Mouse (Mus musculus) telencephalon, adult 2 months (tissue): ENCODE measurements around the gene Asb16.

ENCODE experiments used
- DNase-seq: peaks from one replicate; pipeline ENCODE4 v3.0.0-alpha.2; 2011; ENCODE audit warnings: low read depth, low spot score

The Asb16 gene

DNA sequence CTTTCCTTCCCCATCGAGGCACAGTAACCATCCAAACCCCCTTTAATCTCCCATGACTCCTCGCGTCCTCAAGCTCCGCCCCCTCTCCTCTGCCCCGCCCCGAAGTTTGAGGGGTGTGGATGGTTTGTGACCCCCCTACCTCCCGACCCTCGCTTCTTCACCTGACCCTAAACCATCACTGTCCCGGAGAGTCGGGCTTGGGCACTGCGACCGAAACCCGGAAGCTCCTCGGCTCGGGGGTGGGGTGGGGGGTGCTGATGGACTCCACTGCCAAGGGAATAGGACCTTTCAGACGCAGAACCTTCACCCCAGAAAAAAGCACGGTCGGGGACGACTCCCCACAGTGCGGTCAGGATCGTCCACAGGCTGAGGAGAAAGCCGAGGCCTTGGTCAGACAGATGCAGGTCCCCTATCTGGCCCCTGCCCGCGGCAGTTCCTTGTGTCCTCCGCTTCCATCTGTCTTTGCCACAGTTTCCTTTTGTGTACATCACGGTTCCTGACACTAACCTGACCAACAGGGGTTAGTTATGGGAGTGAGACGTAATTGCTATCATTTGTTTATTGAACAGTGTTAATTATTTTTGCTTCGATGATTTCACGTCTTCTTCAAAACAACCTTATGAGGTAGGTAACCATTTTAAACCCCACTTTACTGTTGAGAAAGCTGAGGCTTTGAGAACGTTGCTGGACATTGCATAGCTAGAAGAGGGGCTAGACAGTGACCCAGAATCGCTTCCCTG, 16.7 kb downstream of the Asb16 start:
- DNase-seq, result no peak

DNA sequence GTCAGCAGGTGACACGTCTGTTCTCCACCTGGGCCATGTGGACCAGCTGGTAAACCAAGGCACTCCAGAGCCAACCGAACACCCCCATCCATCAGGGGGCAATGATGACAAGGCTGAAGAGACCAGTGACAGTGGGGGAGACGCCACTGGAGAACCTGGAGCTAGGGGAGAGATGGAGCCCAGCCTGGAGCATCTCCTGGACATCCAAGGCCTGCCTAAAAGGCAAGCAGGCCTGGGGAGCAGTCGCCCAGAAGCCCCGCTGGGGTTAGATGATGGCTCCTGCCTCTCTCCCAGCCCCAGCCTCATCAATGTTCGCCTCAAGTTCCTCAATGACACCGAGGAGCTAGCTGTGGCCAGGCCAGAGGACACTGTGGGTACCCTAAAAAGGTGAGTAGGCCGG, 18.9 kb downstream of the Asb16 start:
- DNase-seq, result no peak

DNA sequence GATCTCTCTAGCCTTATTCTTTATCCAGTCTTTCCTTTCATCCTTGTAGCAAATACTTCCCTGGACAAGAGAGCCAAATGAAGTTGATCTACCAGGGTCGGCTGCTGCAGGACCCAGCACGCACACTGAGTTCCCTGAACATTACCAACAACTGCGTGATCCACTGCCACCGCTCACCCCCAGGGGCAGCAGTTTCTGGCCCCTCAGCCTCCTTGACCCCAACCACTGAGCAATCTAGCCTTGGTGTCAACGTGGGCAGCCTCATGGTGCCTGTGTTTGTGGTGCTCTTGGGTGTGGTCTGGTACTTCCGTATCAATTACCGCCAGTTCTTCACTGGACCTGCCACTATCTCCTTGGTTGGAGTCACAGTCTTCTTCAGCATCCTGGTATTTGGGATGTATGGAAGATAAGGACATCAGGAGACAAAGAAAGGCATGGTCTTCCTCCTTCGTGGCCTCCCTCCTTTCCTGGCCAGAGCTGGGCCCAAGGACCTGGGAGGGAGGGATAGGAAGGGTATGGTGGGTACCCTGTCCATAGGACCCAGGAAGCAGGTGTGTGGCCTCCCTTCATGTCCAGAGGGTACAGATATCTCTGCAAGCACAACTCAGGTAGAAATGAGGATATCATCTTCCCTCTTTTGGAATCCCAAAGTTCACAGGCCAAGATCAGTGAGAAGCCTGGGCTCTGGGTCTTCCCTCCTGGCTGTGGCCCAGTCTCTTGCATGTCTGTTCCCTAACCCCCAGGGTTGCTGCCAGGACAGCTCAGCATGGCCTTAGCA, 19.7 kb downstream of the Asb16 start:
- no peak for DNase-seq

DNA sequence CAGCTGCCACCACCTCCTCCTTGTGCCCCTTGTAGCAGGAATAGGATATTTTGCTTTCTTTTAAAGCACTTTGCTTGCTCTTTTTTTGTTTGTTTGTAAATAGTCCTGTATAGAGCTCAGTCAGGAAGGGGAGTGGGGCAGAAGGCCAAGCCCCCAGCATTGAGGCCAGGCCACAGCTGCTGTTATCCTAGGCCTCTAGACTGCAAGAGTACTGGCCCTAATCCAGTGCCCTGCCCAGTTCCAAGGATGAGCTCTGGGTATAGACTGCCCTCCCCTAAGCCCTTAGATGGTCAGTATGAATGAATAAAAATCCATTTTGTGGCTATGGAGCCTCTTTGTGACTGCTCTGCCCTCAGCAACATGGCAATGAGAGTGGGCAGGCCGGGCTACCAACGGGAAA, 20.4 kb downstream of the Asb16 start:
- DNase-seq, result no peak

DNA sequence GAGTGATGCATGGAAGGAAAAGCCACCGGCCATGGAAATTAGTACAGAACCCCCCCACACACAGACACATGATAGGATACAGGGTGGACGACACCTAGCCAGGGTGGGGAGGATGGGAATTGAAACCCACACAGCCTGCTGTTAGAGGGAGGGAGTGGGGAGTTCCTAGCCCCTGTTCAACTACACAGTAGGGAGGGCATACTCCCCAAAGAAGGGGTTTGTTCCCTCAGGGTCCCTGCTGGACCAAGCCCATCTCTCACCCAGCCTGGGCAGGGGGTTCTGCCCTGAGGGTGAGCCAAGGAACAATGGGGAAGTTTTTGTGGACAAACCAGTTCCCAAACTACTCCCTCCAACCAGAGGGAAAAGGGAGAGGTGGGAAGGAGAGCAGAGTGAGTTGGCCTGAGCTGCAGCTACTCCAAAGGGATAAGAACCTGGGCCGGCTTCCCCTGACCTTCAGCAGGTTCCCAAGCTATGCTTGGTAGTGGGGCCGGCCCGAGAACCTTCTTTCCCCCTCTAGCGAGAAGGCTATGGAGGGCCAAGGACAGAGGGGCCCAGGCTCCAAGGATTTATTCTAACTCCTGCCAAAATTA, 21.1 kb downstream of the Asb16 start:
- no peak for DNase-seq

DNA sequence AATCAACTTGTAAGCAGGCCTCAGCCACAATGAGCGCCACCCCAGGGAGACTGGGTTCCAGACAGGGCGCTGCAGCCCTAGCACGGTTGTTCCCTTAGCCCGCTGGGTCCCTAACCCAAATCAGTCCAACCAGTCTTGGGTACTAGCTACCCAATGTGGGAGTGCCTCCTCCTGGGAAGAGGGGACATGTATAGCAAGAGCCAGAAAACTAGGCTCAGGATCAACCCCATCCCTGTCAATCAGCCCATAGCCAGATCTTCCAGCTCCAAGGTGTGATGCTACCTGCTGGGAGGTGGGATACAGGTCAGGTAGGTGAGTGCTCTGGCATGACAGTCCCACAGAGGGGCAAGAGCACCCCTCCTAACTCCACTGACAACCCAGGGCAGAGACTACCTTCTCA, 21.6 kb downstream of the Asb16 start:
- DNase-seq, result no peak

DNA sequence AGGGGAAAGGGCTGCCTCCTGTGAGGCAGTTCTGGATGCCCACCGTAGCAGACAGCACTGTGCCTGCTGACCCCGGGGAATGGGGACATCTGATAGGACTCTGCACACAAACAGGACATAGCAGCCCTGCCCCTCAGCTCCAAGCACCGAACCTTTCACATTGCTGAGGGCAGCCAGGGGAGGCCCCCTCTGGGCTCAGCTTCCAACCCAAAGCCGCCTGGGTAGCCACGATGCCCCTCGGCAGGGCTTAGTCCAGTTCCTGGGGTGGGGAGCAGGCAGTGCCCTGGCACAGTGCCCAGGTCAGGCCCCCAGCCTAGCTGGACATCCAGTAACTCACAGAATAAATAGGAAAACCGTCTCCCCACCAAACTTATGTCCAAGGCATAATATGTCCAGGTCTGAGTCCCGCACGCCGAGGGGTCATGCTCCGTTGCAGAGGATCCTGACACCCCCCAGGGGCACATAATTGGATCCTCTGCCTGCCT, 22.6 kb downstream of the Asb16 start:
- DNase-seq, result no peak

DNA sequence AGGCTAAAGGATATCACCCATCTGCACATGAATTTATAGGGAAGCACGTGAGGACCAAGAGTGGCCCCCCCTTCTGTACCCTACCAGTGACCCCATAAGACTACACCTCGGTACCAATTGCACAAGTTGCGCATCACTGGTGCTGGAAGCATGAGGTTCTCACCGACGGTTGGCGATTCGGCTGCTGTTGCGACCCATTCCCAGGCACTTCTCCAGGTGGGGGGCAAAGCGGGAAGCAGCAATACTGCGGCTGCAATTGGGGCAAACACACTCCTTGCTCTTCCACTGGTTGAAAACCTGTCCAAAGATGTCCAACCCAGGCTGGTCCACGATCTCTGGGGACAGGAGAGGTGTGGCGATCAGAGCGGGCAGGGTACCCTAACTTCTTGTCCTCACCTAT, 25.4 kb downstream of the Asb16 start:
- DNase-seq, result no peak

DNA sequence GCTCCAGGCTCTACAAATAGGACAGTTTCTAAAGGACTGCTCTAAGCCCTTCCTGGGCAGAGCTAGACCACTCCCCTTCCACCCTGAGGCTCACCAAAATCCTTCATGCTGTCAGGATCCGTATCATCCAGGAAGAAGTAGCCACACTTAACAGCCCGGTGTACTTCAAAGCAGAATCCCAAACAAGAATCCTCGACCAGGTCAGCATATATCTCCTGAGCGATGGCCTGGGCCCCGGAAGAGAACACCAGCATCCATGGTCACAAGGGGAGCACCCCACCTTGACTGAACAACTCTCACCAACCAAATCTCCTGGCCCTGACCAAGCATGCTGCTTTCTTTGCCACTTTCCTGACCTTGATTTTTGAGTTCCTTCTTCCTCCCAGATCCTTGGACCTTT, 25.9 kb downstream of the Asb16 start:
- DNase-seq, result no peak

DNA sequence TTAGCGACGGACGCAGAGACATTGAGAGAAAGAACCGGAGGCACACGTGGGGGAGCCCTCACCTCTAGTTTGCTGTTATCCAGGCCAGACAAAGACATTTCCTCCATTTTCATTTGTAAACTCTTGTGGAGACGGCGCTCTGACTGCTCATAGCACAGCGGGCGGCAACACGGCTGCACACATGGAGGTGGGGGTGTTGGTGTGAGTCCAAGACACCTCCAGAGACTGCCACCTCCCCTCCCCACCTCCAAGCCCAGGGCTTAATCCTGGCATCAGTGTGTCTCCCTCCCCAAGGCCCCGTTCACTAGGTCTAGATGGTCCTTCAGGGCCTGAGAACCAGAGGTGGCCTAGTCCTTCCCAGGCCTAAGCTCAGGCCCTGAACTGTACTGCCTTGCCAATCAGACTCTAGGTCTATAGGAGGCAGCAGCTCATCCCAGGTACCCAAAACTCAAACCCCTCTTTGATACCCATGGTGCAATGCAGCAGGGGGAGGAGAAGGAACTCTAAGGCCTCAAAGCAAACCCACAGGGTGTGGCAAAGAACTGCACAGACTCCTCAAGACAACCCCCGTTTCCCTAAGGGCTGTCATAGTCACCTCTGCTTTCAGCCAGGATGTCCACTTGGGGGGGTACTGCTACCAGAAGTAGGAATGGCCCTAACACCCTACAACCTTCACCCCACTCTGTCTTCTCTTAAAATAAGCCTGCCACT, 26.5 kb downstream of the Asb16 start:
- DNase-seq, result peak; percentile 65

DNA sequence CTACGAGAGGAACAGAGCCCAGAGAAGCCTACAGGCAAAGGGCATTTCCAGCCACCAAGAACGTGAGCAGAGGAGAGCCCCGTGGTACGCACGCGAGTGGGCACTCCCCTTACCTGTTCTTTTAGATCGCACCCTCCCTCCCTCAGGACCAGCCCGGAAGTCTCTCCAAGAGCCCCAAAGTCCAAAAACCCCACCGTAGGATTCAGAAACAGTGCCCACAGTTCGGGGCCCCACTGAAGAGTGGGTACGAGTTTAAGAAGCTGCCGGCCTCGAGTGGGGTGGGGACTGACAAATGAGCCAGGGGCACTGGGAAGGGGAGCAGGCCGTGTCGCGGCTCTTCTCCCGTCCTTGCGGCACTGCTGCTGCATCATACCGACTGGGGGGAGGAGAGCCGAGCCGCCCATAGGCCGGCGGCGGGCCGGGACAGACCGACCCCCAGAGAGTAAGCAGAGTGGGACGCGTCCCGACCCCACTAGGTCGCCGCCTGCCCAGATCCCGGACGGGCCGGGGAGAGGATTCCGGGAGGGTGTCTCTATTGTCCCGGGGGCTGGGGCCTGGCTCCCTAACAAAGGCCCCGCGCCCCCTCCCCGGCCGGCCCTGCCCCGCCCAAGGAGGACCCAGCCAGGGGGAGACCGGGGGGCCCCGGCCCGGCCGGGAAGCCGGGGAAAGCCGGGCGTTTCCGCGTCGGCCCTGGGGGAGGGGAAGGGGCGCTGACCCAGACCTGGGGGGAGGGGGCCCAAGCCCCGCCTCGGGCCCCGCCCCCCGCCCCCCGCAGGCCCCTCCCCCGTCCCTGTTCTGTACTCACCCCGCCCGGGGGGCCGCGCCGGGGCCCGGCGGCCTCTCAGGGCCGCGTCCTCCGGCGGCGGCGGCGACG, 27.3 kb downstream of the Asb16 start:
- DNase-seq, result no peak

DNA sequence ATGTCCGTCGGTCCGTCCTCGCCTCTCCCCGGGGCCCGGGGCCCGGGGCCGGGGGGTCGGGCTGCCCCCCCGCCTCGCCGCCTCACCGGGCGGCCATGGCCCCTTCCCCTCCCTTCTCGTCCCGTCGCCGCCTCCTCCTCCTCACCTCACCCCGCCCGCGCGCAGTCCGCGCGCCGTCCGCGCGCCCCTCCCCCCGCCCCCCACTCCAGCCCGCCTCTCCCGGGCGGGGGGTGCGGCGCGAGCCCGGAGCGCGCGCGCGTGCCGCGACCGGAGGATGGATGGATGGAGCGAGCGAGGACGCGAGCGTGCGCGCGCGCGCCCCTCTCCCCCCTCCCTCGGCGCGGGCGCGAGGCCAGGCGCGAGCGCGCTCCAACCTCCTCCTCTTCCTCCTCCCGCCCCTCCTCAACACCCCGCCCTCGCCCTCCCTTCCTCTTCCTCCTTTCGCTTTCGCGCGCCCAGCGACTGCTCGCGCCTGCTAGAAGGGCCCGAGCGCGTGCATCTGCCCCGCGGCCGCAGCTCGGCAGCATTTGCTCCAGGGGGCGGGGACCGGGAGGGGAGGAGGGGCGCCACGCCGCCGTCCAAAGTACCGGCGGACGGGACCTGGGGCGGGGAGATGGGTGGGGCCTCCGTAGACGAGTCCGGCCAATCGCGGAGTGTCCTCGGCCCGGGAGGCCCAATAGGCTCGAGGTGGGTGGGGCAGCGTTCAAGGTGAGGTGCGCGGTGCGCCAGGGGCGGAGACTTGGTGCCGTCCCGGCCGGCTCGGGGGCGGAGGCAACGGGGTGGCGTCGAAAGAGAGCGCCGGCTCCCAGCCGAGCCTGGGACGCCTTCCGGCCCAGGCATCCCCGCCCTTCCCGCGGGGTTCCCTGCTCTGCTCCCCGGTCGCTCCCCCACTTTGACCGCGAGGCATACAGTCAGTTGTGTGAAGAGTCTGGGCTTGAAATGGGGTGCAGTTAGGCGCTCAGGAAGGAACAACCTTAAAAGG, 28.2 kb downstream of the Asb16 start, which contains the start of gene Atxn7l3:
TSS of gene Atxn7l3 (minus strand) at position 141 of the 982 bp plus-strand sequence.
- peak; percentile 97 for DNase-seq

DNA sequence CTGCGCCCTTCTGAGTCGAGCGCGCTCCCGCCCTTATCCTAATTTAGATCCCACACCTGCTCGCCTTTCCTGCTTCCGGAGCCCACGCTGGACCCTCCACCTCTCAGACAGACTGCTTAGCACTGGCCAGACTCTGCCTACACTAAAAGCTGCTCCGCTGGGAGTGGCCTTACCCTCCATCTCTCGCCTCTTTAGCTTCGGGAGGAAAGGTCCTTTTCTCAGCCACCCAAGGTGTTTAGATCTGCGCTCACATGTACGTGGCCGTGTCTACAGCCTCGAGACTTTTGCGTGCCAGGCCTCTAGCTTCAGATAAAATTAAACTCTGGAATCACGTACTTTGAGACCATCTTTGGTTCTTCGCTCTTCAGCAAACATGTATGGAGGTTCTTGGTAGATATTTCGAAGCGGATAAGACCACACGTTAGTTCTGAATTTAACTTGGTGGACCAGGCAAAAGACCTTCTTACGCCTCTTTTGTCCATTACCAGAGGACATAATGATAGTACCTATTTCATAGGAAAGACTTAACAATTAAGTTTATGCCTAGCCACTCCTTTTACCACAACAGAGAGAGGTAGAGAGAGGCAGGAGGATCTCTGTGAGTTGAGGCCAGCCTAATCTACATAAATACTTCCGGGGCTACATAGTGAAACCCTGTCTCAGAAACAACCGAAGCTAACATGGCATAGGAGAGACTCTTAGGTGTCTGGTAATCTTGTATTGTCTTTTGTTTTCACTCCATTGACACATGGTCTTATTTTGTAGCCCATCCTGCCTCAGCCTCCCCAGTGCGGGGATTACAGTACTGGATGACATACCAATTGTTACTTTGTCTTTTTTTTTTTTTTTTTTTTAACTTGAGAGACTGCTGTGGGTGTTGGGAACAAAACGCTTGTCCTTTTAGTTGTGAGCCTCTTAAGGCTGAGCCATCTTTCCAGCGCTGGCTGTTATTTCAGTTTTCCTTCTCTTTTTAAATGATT, 29.3 kb downstream of the Asb16 start:
- no peak for DNase-seq

DNA sequence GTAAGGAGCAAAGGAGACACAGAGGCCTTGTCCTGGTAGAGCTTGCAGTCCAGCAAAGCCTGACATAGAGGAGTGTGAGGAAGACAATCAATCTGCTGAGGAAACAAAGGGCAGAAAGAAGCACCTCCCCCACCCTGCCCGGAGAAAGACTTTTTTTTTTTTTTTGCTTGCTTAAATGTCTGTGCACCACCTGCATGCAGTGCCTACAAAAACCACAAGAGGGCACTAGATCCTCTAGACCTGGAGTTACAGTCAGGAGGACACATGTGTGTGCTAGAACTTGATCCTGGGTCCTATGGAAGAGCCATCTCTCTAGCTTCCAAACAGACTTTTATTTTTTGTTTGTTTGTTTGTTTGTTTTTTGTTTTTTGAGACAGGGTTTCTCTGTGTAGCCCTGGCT, 31.3 kb downstream of the Asb16 start:
- no peak for DNase-seq

DNA sequence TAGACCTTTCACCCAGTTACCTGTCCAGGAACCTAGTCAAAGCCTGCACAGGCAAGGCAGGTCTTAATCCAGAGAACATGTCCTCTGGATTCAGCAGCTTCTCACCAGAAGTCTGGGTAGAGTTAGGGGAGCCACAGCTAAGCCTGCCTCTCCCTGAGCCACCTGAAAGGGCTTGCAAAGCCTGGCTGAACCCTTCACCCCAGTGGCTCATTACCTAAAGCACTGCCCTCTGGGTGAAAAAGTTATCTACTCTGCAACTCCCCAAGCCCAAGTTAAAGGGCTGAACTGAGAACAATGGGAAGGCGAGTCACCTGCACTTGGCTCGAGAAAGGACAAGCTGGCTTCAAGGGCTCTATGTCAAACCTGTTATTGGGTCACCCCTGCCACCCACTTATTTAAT, 35.6 kb downstream of the Asb16 start:
- no peak for DNase-seq

DNA sequence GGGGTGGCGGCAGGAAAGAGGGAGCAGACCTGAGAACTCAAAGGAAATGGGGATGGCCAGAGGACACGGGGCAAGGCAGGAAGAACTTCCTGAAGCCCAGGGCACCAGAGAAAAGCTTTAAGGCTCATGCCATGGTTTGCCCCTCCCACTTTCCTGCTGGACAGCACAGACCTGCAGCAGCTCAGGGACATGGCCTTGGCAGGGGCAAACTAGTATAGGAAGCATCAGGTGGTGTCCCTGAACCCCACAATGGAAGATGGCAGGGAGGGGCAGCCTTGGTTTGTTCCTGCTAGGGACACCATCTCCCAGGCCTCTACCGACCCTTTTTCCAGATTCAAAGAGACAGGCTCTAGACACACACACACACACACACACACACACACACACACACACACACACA, 36.8 kb downstream of the Asb16 start:
- DNase-seq, result no peak

DNA sequence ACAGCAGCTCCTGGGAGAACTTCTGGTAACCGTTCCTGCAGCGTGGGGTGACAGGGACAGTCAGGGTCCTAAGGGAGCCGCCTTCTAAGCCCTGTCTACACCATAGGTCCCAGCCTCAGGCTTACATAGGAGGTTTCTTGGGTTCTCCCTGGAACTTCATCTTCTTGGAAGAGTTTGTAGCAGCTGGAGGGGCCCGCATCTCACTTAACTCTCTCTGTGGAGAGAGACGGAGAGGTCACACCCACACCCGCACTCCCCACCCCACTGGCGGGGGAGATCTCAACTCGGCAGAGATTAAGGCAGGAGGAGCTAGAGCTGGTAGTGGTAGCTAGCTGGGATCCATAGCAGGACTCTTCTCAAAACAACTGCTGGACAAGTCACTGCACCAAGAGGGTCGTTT, 39.6 kb downstream of the Asb16 start:
- no peak for DNase-seq

DNA sequence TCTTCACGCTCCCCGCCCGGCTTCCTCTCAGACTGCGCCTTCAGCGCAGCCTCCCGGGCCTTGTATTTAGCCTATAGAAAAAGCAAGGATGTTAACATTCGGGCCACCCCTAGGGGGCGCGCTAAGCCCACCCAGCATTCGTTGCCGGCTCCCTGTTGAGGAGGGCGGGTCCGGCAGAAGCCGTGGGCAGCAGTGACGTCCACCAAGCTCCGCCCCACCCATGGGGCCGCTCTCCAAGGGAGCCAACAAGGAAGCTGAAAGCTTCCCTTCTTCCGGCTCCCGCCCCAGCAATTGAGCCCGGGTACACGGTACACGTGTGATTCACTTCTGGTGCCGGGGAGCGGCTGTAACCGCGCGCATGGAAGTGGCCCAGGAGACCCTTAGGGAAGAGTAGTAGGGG, 40.4 kb downstream of the Asb16 start:
- peak; percentile 93 for DNase-seq
